Mouse (Mus musculus) mature B cell (primary cell): ENCODE results near the gene Atp8a1.

Experiments used
- in situ Hi-C: fragments of 300-500 bp; cut with MboI; formaldehyde crosslinking; loops from 2 replicates; pipeline ENCODE4 v1.14.3; 2019

The Atp8a1 gene

DNA sequence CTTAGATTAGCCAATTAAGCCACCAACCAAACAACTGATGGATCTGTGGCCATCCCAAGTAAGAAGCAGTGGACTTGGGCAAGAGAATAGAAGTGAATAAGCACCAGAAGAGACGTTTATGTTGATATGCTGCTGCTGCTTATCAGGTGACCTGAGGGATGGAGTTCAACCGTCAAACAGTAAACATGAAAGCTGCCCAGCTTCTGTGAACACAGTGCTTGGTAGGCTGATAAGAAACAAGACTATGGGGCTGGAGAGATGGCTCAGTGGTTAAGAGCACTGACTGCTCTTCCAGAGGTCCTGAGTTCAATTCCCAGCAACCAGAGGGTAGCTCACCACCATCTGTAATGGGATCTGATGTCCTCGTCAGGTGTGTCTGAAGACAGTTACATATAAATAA is 168.4 kb downstream of the Atp8a1 start:
- in situ Hi-C loops, result no loop called here

DNA sequence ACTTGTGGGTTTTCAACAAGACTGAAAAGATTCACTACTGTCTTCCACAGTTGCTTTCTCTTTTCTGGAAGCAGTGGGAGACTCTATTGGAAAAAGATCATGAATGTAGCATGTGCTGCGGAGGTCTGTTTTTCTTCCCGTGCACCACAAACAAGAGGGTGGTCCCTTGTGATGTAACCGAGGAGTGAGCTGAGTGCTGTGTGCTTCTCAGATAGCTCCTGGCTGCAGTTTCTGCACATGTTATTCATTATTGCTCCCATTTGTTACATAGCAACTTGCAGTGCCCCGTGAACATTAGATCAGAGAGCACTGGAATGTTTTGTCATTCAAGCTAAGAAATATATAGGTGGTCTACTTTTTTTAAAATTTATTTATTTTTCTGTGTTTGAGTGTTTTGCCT is 174.2 kb downstream of the Atp8a1 start:
- in situ Hi-C loops, result no loop called here

DNA sequence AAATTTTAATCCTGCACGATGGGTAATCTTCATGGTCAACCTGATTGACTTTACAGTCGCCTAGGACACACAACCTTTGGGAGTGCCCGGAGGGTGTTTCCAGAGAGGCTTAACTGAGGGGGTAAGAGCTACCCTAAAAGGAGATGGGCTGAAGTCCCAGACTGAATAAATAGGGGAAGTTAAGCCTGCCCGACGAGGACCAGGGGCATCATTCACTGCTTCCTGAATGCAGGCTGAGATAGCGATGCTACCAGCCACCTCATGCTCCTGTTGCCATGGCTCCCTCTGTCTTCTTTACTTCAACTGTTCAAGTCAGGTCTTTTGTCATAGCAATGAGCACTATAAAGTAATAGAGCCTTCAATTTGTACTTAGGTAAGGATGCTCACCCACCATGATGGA is 177.1 kb downstream of the Atp8a1 start:
- in situ Hi-C loops, result no loop called here

DNA sequence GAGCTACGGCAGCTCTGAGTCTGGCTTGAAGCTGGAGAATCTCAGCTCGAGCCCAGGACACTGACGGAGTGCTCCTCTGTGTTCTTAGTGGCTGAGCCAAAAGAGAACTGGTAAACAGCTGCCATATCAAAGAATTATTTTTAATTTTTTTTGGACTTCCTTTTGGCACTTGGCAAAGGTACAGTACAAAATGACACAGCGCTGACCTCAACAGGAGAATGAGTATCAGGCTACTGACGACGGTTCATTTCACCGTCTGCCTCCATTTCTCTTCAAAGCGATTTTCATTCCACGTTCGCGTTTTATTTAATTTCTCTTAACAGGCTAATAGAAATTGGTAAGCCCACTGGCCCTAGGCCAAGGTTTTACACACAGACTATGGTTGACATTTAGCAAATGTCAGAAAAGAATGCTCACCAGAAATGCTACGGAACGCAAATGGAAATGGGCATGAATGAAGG is 177.8 kb downstream of the Atp8a1 start:
- in situ Hi-C loops, result no loop called here

DNA sequence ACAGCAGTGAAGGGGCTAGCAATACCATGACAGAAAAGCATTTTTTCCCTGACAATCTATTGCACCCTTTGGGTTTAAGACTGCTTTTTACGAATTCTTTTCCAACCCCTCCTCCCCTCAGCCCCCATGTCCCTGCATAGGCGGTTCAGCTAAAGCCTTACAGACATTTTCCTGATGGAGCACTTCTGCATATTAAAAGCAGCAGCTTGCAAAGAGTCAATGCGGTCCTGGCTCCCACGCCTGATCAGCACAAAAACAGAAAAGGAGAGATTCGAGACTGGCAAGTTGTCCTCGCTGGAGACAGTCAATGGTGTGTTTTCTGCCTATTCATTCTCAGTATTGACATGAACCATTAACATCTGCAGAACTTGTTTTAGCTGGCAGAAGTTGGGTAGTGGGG is 184.5 kb downstream of the Atp8a1 start:
- in situ Hi-C loops, result no loop called here

DNA sequence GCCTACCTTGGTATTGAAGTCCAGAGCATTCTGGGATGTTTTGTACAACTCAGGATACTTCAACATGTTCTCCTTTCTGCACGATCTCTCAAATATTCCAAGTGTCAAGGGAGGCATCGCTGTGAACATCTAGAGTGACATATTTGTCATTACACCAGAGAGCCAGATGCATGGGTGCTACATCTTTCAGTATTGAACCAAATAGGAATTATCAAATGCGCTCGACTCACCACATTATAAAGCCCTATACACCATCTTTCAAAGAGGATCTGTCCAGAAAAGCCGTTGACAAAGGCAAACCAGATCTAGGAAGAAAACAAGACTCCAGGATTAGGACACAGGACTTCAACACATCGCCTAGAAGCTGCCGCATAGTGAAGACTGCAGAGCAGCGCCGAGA is 187.4 kb downstream of the Atp8a1 start:
- in situ Hi-C loops, result no loop called here

DNA sequence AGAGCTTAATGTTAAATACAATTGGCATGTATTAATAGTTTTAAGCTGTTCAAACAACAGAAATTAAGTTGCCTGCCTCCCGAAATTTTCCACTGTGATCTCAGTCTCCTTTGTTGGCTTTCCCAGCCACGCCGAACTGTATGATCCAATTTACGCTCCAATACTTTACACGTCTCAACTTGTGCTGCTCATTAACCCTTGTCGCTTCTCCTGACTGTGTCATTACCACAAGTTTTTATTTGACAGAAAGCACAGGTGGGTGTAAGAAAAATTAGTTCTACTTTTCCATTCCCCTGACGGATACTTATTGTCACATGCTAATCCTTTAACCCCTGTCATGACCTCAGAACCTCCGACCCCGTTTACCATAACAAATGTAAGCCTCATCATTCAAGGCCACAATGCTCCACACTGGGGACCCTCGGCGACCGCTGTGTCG is 190.4 kb downstream of the Atp8a1 start:
- in situ Hi-C loops, result no loop called here

DNA sequence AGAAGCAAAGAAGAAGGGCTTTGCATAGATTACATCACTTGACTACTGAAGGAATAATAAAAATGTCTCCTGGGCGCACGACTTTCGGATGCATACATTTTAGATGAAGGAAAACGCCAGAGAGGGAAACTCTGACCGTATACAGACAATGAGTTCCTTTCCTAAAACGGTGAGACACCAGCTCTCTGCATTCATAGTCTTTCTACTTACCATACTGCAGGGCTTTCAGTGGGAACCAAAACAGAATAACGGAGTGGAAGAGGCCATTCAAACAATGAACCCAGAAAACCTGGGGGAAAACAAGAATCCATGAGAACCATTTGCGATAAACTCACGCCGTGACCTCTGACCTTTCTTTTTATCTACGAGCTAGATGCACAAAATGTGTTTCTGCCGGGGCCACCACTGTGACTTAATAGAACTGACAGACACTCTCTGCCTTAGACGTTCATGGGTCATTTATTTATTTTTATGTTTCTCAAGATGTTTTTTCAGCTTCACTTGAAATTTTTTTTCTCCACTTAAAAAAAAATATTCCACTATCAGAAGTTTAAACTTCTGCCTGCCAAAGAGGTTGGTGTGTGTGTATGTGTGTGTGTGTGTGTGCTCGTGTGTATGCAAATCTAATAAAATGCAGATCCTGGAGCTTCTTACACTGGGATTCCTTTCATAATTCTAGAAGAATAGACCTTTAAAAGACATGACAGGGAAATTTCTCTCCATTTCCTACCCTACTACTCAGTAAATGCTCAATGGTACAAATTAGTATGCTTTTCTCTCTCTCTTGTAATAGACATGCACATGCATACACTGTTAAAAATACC is 191.3 kb downstream of the Atp8a1 start:
- in situ Hi-C loops, result no loop called here

DNA sequence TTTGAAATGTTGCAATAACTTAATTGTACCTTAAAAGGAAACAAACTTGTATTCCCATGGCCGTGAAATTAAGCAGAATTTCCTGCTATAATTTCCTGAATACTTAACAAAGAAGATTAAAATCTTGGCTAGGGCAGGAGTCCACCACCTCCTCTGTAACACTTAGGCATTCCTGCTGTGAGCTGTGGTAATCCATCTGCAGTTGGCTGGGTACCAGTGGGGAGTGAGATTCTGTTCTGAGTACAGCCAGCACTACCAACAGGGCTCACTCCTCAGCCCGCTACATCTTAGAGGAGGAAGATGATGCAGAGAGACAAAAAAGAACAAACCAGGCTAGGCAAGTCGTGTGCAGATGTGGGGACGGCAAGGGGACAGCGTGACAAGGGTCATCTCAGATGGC is 192.7 kb downstream of the Atp8a1 start:
- in situ Hi-C loops, result no loop called here

DNA sequence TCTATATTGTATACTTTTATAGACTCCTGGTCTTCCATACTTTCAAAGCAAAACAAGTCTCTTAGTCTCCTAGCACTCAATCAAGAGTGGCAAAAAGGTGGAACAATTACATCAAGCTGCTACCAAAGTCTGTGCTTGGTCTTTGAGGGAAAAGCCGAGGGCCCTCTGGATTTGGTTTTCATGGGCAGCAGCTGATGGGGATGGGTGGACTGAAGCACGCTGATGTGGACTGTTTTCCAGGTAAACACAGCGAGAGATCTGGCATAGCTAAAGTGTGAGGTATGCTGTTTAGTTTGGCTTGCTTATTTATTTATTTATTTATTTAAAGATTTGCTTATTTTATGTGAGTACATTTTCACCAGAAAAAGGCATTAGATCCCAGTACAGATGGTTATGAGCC is 193.7 kb downstream of the Atp8a1 start:
- in situ Hi-C loops, result no loop called here

DNA sequence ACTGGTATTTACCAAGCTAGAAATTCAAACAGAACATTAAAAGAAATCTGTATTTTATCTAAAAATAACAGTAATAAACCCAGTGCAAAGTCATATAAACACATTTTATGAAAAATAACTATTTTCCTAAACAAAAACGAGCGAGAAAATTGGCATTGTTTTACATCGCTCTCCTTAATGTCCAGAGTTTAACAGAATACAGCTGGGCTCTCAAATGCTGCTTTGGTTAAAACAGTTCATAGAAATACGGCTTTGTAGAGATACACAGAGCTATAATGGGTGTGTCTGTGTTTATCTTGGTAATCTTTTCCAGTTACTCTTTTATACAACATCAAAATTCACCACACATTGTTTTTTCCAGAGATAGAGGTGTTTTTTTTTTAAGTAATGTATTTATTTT is 194.8 kb downstream of the Atp8a1 start:
- in situ Hi-C loops, result no loop called here

DNA sequence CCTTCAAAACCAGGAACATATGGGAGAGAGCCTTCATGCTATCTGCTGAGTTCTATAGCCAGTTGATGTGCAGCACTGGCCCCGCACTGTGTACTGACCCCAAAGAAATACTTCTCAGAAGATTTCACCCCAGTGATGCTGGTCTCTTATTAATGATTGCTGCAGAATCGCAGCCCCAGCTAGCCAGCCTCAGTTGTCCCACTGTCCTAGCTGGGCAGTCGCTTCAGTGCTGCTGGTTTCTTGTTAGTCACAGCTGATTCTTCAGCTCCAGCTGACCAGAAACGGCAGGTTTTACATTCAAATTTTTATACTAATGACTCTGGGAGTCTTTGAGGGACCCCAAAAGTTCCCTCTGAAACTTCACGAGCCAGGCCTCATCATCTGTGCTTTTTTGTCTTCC is 197.2 kb downstream of the Atp8a1 start:
- in situ Hi-C loops, result no loop called here

DNA sequence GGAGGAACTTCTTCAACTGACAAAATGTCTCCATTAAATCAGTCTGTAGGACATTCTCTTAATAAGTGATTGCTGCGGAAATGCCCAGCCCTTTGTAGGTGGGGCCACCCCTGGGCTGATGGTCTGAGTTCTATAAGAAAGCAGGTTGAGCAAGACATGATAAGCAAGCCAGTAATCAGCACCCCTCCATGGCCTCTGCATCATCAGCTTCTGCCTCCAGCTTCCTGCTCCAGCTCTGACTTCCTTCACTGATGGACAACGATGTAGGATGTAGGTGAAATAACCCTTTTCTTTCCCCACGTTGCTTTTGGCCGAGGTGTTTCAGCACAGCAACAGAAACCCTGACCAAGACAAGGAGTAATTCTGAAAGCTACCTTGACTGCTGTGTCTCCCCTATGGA is 198.1 kb downstream of the Atp8a1 start:
- in situ Hi-C loops, result no loop called here

DNA sequence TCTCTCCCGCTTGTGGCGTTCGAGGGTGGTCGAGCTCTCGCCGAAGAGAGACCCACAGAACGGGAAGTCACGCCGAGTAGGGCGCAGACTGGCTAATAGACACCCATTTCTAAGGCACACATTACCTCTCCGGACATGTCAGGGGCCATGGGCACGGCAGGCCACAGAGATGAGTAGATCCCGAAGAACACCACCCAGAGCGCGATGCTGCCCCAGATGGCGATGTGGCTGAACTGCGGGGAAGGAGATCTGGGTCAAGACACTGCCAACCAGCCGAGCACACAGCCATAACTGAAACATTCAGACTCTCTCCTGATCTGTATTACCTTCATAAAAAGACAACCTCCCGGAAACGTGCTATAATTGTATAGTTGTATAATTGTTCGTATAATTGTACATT is 199.7 kb downstream of the Atp8a1 start:
- in situ Hi-C loops, result no loop called here

DNA sequence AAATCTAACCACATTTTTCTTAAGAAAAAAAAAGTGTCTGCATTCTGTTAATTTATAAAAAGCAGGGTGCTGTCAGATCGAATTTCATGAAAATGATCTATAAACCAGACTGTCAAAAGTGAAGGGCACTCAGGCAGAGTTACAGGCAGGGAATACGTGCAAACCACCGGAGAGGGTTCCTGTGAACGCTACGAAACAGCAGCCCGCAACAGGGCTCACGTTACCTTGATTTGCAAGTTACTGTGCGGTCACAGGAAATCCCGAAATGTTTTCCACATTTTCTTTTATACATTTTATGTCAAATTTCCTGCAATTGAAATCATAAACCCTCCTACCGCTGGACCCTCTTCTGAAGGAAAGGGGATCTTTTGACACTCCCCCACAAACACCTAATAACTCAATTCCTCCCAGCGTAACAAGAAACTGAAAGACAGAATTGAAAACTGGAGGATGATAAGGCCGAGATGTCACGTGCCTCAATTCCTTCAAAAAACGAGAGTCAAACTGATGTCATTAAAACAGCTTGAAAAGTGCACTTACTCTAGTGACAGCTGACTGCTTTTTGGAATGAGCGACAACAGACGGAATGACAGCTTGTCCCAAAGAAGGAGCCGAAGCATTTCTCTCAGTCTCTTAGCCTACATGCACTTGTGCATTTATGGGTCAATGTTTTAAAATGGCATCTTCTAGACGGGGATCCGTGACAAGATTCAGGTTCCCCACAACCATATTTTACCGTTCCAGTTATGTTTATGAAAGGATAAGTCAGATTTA is 200.3 kb downstream of the Atp8a1 start:
- in situ Hi-C loops, result no loop called here

DNA sequence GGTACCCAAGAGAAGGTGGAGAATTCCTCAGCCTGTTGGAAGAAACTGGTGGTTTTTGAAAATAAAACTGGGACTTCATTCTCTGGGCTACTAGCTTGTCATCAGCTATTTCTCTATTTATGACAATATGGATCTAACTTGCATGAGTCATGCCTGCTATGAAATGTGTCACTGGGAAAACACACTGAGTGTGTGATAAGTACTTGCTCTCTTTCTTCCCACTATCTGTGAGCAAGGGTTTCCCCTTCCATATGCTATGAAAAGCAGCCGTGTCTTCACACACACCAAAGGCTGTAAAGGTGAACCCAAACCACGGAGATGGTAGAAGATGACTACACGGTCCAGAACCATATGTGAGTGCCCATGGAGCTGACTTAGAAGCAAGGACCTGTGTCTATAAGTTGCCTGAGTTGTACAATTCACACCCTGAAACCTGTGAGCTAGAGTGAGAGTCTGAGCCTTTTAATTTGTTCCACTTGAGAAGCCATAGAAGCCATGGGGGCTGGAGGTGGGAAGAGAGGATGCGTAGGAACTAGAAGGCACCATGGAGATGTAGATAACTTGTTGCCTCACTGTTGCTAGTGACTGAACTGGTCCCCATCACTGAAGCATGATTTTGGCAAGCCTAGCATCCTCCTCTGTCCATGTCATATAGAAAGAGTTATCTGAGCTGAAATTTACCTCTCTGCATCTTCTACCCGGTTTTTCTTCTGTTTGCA is 203.5 kb downstream of the Atp8a1 start:
- in situ Hi-C loops, result no loop called here

DNA sequence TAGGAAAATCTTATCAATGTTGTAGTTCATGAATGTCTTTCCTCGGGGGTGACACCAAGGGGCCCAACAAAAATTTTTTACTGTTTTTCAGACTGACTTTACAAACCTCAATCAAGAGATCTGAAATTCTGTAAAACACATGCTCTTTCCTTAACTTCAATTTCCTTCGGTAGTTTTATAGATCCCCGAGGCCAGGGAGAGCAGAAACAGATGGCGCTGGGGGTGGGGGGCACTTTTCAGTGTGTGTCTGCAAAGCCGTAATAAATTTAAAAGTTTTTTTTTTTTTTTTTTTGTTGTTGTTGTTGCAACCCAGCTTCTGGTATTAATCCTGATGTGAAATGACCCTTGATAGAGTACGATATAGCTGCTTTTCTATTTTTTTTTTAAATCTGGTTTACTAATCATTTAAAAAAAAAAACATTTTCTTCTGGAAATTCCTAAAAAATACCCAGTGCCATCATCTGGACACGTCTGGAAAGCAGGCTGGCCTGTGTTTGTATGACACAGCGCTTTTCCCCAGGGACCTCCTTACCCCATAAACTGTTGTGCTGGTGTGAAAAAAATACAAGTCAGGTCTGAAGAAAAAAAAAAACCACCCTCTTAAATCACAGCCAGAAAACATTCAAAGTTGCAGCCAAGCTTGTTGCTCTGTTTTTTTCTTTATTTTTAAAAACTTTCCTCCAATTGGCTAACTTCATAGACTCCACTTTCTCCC is 205.7 kb downstream of the Atp8a1 start:
- in situ Hi-C loops, result no loop called here

DNA sequence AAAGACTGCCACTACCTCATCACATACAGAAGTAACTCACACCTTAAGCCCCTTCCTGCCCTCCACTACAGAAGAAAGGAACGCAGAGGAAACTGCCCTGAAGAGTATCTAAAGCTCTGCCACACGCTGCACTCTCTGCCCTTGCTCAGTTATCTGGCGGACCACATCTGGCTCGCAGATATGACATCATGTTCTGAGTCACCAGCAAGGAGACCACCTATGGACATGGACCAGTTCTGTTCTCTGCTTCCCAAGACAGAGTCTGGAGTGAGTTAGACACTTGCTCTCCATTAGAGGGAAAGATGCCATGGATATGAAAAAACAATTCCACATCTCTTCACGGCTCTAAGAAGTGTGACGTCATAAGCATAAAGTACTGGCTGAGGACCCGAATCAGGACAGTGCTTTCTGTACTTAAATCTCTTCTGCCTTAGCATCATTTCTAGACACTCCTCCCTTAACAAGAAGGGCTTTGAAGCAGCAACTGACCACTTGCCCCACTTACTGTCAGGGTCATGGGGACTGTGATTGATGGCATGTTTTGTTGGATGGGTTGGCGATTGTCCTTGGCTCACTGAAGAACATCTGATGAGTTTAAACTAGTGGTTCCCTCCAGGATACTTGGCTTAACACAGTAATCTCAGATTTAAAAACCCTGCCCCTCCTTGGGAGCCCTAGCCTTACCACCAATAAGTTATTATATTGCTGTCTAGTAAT is 206.5 kb downstream of the Atp8a1 start:
- in situ Hi-C loops, result no loop called here

DNA sequence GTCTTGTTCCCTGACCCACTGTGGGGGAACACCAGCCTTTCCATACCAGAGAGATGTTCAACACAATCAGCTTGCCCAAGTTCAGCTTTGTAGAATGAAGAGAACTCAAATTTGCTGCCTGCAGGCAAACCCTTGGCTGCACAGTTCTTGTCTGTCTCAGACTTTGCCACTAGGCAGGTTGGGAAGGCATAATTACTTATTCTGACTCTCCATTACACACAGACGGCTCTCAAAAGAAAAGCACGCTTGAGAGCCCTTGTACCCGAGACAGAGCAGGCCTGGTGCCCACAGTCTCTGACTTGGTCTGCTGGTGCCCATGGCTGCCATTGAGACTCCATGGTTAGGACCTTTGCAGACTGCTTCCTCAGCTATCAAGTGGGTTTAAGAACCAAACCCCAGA is 212.9 kb downstream of the Atp8a1 start:
- in situ Hi-C loops, result no loop called here

DNA sequence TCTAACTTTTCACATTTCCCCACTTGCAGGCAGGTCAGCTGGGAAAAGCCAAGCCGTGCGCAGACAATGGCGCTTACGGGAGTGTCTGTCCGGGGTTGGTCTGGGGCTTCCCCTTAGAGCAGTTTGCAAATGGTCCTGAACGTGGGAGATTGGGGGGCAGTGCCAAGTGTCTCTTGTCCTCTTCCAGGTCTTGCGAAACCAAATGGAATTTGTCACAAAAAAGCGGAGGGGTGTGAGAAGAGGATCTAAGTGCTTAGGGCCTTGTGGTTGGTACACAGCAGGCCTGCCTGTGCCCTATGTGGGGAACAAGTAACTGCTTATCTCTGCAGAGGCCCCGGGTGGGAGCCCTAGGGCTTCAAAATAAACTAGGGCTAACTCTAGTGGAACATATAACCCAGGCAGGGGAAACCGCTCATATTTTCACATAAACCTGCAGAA is 213.4 kb downstream of the Atp8a1 start:
- in situ Hi-C loops, result no loop called here

DNA sequence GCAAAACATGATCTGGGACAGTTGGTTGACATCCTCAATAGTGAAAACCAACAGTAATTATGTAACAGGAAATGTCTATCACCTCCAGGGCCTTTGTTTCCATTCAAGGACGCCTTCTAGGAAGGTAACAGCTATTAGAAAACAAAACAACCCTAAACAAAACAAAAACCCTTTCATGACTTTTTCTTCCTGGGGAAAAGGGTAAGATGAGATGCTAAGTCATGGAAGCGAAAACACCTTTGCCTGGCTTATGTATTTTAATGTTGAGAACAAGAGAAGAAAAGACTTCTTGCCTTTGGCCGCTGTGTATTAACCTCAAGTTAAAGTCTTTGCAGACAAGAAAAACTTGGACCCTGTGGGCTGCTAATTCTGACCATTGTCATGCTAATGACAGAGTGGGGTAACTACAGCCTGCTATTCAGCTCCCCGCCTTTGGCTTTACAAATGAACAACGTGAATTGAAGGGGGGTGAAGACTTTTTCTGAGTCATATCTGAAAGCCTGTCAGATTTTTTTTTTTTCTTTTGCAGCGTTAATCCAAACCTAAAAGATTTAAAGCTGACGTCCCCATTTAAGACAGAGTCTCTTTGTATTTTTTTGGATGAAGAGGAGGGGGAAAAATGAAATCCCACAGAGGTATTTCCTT is 214.0 kb downstream of the Atp8a1 start:
- in situ Hi-C loops, result no loop called here
